Mouse (Mus musculus): Measurements from ENCODE around the gene Slc22a2.

DNA sequence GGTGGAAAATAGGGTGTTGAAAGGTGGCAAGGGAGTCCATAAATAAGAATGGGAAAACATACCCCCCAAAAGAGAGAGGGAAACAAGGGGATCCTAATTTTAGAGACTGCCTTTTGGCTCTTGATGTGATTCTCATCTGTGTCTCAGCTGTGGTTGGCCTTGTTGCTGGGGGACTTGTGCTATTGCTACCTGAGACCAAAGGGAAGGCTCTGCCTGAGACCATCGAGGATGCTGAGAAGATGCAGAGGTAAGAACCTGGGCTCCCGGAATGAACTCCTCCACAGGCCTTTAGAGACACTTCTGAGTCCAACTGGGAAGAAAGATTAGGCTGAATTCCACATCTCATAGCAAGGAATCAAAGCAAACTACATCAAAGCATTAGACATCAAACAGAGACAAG lies 35.7 kb downstream of the Slc22a2 start:
- no peak for TF ChIP-seq CTCF (conservative IDR thresholded peaks at IDR 0.05; ENCODE audit: insufficient read depth, insufficient read length, low read depth, low read length)
- no peak for TF ChIP-seq POLR2A (IDR thresholded peaks at IDR 0.05; ENCODE audit: low read depth, low read length)

All from kidney, adult 2 months (tissue).